Mouse (Mus musculus) spleen, adult 18-20 months (tissue): ENCODE results near the gene Iqgap1.
A peak's percentile ranks its signal among the peaks of the same experiment; 100 is the strongest.

Experiments
- DNase-seq, 2 experiments: peaks; one replicate each; pipeline ENCODE4 v3.0.0; 2022; ENCODE audit warnings: mixed read lengths in 2 of 2

Gene Iqgap1

DNA sequence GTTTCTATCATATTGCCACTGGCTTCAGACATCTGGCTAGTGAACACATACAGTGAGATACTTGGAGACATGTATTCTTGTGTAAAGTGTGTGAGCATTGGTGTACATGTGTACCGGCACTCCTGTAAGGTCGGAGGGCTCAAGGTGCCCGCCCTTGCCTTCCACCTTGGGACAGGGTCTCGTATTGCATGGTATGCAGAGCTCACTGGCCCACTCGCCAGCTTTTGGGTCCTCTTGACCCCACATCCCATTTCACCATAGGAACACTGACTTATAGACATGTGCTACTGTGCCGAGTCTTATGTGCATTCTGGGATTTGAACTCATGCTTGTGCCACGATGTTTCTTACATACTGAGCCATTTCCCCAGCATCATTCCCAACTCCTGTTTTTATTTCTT lies 115.4 kb downstream of the Iqgap1 start:
- no peak for DNase-seq

GRCm38 (mm10) chr7:80704066-80704465 lies 121.7 kb downstream of the Iqgap1 start:
- no peak for DNase-seq

DNA sequence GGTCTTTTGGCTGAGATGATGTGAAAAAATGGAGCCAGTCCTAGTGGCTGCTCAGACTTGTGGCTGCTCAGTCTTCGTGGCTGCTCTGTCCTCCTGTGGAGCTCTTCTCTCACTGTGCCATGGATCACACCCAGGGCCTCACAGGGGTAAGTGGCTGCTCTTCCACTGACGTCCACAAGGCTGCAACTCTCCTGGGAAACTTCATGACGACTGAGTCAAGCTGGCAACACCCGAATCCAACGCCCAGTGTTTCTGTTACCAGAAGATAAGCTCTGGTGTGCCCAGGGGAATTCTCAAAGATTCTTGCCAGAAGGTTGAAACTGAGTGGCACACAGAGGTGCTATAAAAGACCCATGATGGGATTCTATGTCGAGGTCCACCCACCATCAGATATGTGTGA lies 123.3 kb downstream of the Iqgap1 start:
- DNase-seq, result no peak

DNA sequence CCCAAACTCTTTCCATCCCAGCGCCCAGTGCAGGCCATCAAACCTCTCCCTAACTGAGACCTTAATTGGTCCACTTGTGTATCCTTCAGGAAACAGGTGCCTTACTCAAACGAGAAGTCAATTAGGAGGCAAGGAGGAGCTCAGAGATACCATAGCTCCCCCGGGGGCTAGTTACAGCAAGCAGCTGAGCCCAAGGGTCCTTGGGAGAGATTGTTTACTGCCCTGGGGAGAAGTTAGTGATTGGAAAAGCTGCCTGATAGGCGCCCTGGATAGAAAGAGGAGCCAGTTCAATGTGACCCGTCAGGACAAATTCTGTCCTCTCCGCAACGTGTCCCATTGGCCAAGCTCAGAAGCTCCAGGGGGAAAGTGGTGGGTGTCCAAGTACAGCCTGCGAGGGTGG lies 126.1 kb downstream of the Iqgap1 start:
- no peak for DNase-seq

DNA sequence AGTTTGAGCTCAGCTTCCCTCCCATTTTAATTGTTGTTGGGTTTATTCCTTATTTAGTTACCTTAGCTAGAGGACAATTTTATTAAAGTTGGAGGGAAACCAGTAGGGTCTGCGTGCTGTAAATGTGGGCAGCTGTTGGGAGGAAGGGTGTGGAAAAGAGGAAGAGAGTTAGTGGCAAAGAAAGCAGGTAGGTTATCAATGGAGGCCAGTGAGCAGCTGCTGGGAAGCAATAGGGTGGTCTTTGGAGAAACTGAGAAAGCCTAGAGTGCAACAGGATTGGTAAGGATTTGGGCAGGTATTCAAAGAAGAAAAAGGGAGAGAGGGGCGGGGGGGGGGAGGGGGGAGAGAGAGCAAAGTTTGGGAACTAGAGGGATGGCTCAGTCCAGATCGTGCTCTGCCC lies 126.8 kb downstream of the Iqgap1 start:
- no peak for DNase-seq

GRCm38 (mm10) chr7:80697859-80698258 lies 127.9 kb downstream of the Iqgap1 start:
- no peak for DNase-seq

GRCm38 (mm10) chr7:80696903-80697302 lies 128.9 kb downstream of the Iqgap1 start:
- DNase-seq, result no peak

DNA sequence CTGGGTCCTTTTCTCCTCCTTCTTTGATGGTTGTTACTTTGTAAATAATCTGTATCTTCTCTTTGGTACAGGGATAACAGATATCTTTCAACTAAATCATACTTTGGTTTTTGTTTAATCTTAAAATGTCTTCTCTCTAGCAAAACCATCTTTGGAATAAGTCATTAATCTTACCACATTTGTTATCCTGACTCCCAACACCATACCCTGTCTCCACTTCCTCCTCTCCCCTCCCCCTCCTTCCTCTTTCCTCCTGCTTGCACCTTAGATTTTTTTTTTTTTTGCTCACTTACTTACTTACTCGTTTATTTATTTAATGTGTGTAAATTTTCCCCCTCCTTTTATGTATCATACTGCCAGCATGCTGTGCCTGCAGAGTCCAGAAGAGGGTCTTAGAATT lies 129.4 kb downstream of the Iqgap1 start:
- no peak for DNase-seq

DNA sequence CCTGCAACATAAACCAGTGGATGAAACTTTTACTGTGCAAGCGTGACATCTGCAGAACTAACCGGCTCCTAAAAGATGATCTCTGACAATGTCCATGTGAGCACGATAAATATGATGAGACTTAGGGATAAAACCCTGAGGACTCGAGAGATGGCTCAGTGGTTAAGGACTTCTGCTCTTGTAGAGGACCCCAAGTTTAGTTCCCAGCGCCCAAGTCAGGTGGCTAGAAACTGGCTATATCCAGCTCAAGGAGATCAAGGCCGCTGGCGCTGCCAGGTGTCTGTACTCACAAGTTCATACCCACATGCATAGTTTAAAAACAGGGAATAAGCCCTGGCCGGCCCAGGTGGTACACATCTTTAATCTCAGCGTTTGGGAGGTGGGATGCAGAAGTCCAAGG lies 133.3 kb downstream of the Iqgap1 start:
- no peak for DNase-seq

- DNase-seq, result no peak
Observed at GRCm38 (mm10) chr7:80691131-80691530, 134.6 kb downstream of the Iqgap1 start.

GRCm38 (mm10) chr7:80689221-80689591 lies 136.6 kb downstream of the Iqgap1 start:
- DNase-seq, result no peak

DNA sequence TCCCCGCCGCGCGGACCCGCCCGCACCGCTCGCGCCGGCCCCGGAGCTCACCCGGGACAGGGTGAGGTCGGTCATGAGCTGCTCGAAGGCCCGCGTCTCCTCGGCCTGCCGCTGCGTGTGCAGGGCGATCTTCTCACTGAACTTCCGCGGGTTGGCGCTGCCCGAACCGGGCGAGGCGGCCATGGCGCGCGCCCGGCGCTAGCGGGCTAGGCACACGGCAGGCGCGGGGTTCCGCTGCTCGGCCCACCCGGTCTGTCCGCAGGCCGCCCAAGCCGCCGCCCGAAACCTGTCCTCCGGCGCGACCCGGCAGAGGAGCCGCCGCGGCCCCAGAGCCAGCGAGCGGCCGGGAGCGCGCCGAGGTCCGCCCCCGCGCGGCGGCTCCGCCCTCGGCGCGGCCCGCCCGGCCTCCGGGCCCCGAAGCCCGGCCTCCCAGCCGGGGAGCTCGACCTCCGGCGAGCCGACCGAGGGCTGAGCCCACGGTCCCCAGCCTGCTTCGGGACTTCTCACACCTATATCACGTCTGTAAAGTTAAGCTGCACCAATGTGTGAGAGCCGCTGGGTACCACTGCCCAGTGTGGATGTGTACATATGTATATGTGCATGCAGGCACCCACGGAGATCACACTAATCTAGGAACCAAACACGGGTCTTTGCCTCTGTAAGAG lies 137.1 kb downstream of the Iqgap1 start, which contains the start of gene Crtc3:
Gene Crtc3 (minus strand): TSS at position 322 of the 665 bp plus-strand sequence.
- peak; percentile 65 to 71 for DNase-seq

DNA sequence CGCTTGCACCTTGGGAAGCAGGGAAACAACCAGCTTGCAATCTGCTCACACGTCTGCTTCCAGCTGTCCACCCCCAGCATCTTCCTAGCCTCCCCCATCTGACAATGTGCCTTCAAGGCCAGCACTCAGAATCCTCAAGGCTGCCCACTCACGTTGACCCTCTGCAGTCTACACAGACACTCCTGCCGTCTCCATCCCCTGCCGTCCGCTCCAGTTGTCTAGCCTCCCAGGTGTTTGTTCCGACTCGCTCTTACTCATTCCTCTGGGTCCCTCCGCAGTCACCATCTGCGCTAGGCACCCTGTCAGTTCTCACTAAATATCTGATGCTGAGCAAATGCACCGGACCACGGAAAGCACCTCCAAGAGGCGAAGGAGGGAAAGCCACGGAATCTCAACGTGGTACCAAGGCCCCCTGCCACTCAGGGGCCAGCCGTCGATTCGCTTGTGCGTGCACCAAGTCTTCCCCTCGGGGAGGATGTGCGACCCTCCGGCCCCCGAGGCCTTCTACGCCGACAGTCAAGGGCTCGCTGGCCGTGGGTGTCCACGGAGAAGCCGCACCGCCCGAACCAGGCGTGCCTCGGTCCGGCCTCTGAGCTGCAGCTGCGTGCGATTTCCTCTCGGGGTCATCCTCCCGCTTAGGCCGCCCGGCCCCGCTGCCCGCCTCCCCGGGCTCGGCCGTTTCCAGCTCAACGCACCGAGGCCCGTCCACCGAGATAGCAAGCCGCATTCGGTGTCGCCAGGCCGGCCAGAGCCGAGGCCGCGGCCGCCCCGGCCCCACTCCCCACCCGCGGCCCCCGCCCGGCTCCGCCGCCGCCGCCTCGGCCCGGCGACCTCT lies 137.8 kb downstream of the Iqgap1 start:
- peak; percentile 39 to 55 for DNase-seq

DNA sequence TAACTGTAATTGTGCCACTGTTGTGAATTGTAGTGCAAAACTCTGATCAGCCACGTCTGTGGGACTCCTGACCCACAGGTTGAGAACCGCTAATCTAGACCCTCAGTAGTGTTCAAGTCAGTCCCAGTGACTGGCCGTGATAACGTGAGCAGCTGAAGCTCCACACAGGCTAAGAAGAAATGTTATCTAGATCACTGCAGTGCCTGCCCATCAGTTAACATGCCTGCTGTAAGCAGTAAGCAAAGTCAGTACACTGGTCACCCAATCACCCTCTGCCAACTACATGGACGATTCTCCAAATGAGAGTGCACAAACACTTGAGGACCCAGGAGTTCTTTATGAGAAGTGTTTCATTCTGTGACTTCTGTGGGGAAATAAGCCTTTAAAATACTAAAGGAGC lies 140.1 kb downstream of the Iqgap1 start:
- DNase-seq, result no peak

- no peak for DNase-seq
Observed at GRCm38 (mm10) chr7:80682630-80683029, 143.1 kb downstream of the Iqgap1 start.

DNA sequence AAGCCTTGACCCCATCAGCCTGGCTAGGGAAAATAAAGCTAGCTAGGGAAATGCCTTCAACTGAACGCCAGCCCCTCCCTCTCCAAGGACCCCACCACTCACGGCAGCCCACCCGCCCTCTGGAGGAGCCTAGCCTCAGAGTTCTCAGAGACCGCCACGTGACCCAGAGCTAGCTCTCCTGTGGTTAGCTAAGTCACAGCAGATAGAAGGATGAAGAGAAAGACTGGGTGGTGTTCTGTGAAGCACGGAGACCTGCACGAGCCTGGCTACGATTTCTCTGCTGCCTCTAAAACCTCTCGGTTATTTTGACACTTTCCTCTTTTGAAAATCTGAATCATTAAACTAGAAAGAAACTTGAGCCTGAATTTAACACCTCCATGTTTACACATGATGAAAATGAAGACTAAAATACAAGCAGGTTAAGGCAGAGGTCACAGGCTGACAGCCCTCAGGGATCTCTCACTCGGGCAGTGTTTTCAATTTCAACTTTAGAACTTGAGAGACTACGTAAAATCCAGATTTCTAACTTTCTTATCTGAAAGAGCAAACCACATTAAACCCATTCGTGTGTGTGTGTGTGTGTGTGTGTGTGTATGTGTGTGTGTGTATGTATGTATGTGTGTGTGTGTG lies 145.4 kb downstream of the Iqgap1 start:
- peak in 1 of 2 experiments; percentile 23 for DNase-seq

DNA sequence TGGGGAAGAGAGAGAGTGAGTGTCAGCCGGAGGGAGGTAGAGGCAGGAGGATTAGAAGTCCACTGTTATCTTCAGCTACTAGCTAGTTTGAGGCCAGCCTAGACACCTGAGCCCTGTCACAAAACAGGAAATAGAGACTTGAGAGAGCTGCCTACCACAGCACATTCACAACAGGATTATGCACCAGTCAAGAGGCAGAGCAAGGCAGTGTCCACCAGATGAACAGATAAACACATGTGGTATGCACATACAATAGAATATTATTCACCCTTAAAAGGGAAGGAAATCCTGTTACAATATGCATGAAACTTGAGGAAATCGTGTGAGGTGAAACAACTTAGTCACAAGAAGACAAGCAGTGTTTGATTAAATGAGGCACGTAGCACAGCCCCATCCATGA lies 153.5 kb downstream of the Iqgap1 start:
- no peak for DNase-seq

DNA sequence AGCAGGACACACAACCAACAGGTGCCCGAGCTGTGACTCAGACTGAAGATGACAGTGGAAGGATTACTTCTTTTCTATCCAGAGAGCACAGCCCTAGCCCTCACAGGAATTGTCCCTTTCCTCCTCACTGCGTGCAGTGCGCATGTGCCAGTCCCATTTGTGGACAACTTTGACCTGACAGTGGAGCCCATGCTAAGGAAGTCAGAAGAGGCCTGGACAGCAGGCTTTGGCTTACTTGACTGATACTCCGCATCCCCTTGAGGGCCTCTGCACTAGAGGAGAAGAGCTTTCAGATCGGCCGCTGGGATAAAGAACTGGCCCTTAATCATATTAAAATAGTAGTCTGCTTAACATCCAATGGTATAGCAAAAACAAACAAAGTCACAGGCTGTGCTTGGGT lies 154.9 kb downstream of the Iqgap1 start:
- no peak for DNase-seq

DNA sequence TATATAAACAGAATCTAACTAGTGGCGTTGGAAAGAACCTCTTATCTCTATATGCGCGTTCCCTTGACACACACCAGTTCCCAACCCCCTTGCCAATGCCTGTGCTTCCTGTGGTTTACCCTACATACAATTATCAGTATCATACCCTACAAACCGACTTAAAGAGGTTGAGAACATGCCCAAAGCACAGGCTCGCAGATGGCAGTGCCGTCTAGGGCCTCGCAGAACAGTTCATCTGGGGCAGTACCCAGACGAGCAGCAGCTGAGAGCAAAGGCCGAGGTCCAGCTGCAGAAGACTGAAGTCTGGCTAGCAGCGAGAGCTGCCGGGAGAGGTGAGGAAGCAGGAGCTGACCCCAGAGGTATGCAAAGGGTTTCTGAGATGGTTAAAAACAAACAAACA lies 158.6 kb downstream of the Iqgap1 start:
- no peak for DNase-seq

- no peak for DNase-seq
Observed at GRCm38 (mm10) chr7:80666198-80666915, 159.4 kb downstream of the Iqgap1 start.
